ENCODE assay signal across 21 mouse cellular contexts in genomic region chr11:89259338-89259915, GRCm38 (mm10). TPM values are rescaled to one million over a fixed set of nuclear protein-coding genes. Genes with fewer than 3 reads are reported as not detected.
DNase-seq lines count a peak whose midpoint lies in the region; ATAC-seq and TF ChIP-seq lines count a peak whose summit lies in the region.
"Had no signal": no experiment of that assay in that cellular context is flagged by ENCODE, and none has a peak within 500 bp of the region (broad histone marks: within the 10 kb centered on the region; RNA-seq: fewer than 3 reads in every experiment).

No protein-coding gene starts in this region.

- H3K4me1 ChIP-seq in midbrain, embryonic 11.5 days (ENCODE audit: control insufficient read depth, insufficient read depth, low read length): no peaks in the 10 kb centered on the region; the same call in 1 of the 2 replicates
- no peaks in the 10 kb centered on the region for H3K4me1 ChIP-seq in midbrain, postnatal 0 days (ENCODE audit: insufficient read depth, low read length)
- peaks cover 23% of the 10 kb centered on the region for H3K4me1 ChIP-seq in forebrain, embryonic 15.5 days
- H3K4me1 ChIP-seq: intestine, embryonic 15.5 days; liver, embryonic 12.5 days; megakaryocyte, embryonic 14.5 days had no signal

- no peak overlapping the region; the same call in 1 of the 2 replicates for H3K4me2 ChIP-seq in midbrain, embryonic 11.5 days
- no peak overlapping the region for H3K4me2 ChIP-seq in midbrain, postnatal 0 days (ENCODE audit: low read depth, low read length, poor library complexity, severe bottlenecking)
- no peak overlapping the region for H3K4me2 ChIP-seq in forebrain, embryonic 15.5 days (replicated peaks)
- H3K4me2 ChIP-seq: heart, embryonic 12.5 days; intestine, embryonic 15.5 days; limb, embryonic 12.5 days; liver, embryonic 12.5 days had no signal

- H3K9ac ChIP-seq in midbrain, embryonic 11.5 days (ENCODE audit: low read length): no peak overlapping the region
- no peak overlapping the region for H3K9ac ChIP-seq in midbrain, postnatal 0 days (replicated peaks; ENCODE audit: low read length, poor library complexity, severe bottlenecking)
- H3K9ac ChIP-seq in forebrain, embryonic 15.5 days (replicated peaks): no peak overlapping the region
- H3K9ac ChIP-seq: heart, embryonic 12.5 days; intestine, embryonic 15.5 days; limb, embryonic 12.5 days; liver, embryonic 12.5 days had no signal

- H3K27ac ChIP-seq in midbrain, embryonic 11.5 days (ENCODE audit: low read depth, low read length): no peak overlapping the region
- H3K27ac ChIP-seq in midbrain, postnatal 0 days (ENCODE audit: low read depth, low read length): no peak overlapping the region
- H3K27ac ChIP-seq in forebrain, embryonic 15.5 days (replicated peaks): no peak overlapping the region
- H3K27ac ChIP-seq: intestine, embryonic 15.5 days; limb, embryonic 12.5 days; liver, embryonic 12.5 days had no signal

- no peaks in the 10 kb centered on the region for H3K9me3 ChIP-seq in midbrain, embryonic 11.5 days (ENCODE audit: control insufficient read depth, low read length)
- H3K9me3 ChIP-seq in midbrain, postnatal 0 days (ENCODE audit: low read length): no peaks in the 10 kb centered on the region
- no peaks in the 10 kb centered on the region for H3K9me3 ChIP-seq in forebrain, embryonic 15.5 days
- H3K9me3 ChIP-seq: heart, embryonic 12.5 days; intestine, embryonic 15.5 days; limb, embryonic 12.5 days; liver, embryonic 12.5 days; megakaryocyte, embryonic 14.5 days had no signal

- ATAC-seq in midbrain, embryonic 11.5 days (ENCODE audit: low FRiP score): peak; percentile 62
- no peak for ATAC-seq in midbrain, postnatal 0 days (ENCODE audit: low FRiP score)
- ATAC-seq in forebrain, embryonic 15.5 days (replicated peaks): peak; percentile 76
- ATAC-seq: intestine, embryonic 15.5 days; liver, embryonic 12.5 days; Patski had no signal

- no peaks in the 10 kb centered on the region for H3K36me3 ChIP-seq in midbrain, embryonic 11.5 days (ENCODE audit: control insufficient read depth, insufficient read depth, low read length)
- H3K36me3 ChIP-seq in midbrain, postnatal 0 days (ENCODE audit: insufficient read depth, low read length): no peaks in the 10 kb centered on the region
- H3K36me3 ChIP-seq in forebrain, embryonic 15.5 days: no peaks in the 10 kb centered on the region
- H3K36me3 ChIP-seq: heart, embryonic 12.5 days; intestine, embryonic 15.5 days; limb, embryonic 12.5 days; liver, embryonic 12.5 days had no signal

- DNase-seq in embryo, embryonic 10 days (ENCODE audit: low spot score): peak; percentile 13
- no peak for DNase-seq in embryo, embryonic 9.5 days (ENCODE audit: extremely low spot score)
- no peak for DNase-seq in midbrain, embryonic 11.5 days (ENCODE audit: low spot score, missing footprints)
- no peak for DNase-seq in midbrain, postnatal 0 days (ENCODE audit: low spot score)
- DNase-seq in retina, postnatal 1 day: peak; percentile 65
- no peak for DNase-seq in kidney, adult 11 months
- DNase-seq in layer of hippocampus, postnatal 36 days: no peak
- DNase-seq: adrenal gland, adult 8-10 months; cerebellum, adult 9-10 months; kidney, postnatal 36 days; lung, adult 2 months; thymus, postnatal 14 days had no signal

- no peak for TF ChIP-seq CTCF in midbrain, postnatal 0 days (IDR thresholded peaks at IDR 0.05)

- no peaks in the 10 kb centered on the region for H3K27me3 ChIP-seq in midbrain, embryonic 11.5 days (ENCODE audit: control insufficient read depth, insufficient read depth, low read length)
- H3K27me3 ChIP-seq in midbrain, postnatal 0 days (ENCODE audit: insufficient read depth, low read length): no peaks in the 10 kb centered on the region
- no peaks in the 10 kb centered on the region for H3K27me3 ChIP-seq in forebrain, embryonic 15.5 days
- H3K27me3 ChIP-seq: heart, embryonic 12.5 days; intestine, embryonic 15.5 days; liver, embryonic 12.5 days; megakaryocyte, embryonic 14.5 days; Patski had no signal

- 30% methylated on average over 7 of the region's 7 CpGs for WGBS in midbrain, embryonic 11.5 days
- 24% methylated on average over 7 of the region's 7 CpGs for WGBS in midbrain, postnatal 0 days
- WGBS in forebrain, embryonic 15.5 days: 12% methylated on average over 7 of the region's 7 CpGs

- H3K4me3 ChIP-seq in midbrain, embryonic 11.5 days (ENCODE audit: low read depth, low read length): no peak overlapping the region
- no peak overlapping the region for H3K4me3 ChIP-seq in midbrain, postnatal 0 days (ENCODE audit: low read depth, low read length)
- no peak overlapping the region for H3K4me3 ChIP-seq in forebrain, embryonic 15.5 days
- H3K4me3 ChIP-seq: heart, embryonic 12.5 days; intestine, embryonic 15.5 days; limb, embryonic 12.5 days; liver, embryonic 12.5 days; megakaryocyte, embryonic 14.5 days had no signal

RNA-seq across cellular contexts. Expression of gene Nog, which starts 42.7 kb away (rescaled TPM):
- 5.0 and 6.1 TPM in 2 replicates for polyA plus RNA-seq in midbrain, embryonic 11.5 days (2014; fragmentation: Nextera tagmentation; extraction: Ambion mirVana)
- 16.5 and 22.7 TPM in 2 replicates for total RNA-seq in midbrain, postnatal 0 days (2014; rRNA removed)
- 5.8 and 6.6 TPM in 2 replicates for polyA plus RNA-seq in midbrain, postnatal 0 days (2015; fragmentation: Nextera tagmentation; extraction: Ambion mirVana)
- 3.6 and 4.3 TPM in 2 replicates for polyA plus RNA-seq in forebrain, embryonic 15.5 days (2015; fragmentation: Nextera tagmentation; extraction: Ambion mirVana)
- total RNA-seq in layer of hippocampus, postnatal 36 days (2021): 10 to 100 TPM in 1 of 2 experiments, 1 to 10 TPM in 1; 9.5 to 10.4 TPM
- total RNA-seq: common myeloid progenitor, adult 5-6 weeks had no signal
- polyA plus RNA-seq: testis, adult 2 months had no signal

Comparison
In these comparisons a context has a peak if more than half of its experiments do, and no peak if none do; other contexts are left out.
1. DNase-seq: peak in embryo, embryonic 10 days (single experiment) and retina, postnatal 1 day (single experiment); none in embryo, embryonic 9.5 days (single experiment), midbrain, embryonic 11.5 days (single experiment), midbrain, postnatal 0 days (single experiment), kidney, adult 11 months (single experiment) and layer of hippocampus, postnatal 36 days (0 of 2).